Mouse (Mus musculus) heart, adult 11 months (tissue): ENCODE results near the gene Lrcol1.

Experiments
- DNase-seq: peaks from one replicate; pipeline ENCODE4 v3.0.0; 2022

Lrcol1 gene

GRCm38 (mm10) chr5:110386371-110387330 lies 42.1 kb downstream of the Lrcol1 start:
- peak; percentile 97 for DNase-seq

- DNase-seq = no peak
These were observed 42.8 kb downstream of the Lrcol1 start for GRCm38 (mm10) chr5:110387332-110387731.

- DNase-seq = no peak
These were observed 46.1 kb downstream of the Lrcol1 start for GRCm38 (mm10) chr5:110390631-110391030.

- no peak for DNase-seq
These were observed 48.2 kb downstream of the Lrcol1 start for GRCm38 (mm10) chr5:110392727-110393126.

GRCm38 (mm10) chr5:110395006-110395661 lies 50.6 kb downstream of the Lrcol1 start:
- peak; percentile 73 for DNase-seq

GRCm38 (mm10) chr5:110401101-110401500 lies 56.6 kb downstream of the Lrcol1 start:
- no peak for DNase-seq

- DNase-seq = no peak
These were observed 58.0 kb downstream of the Lrcol1 start for GRCm38 (mm10) chr5:110402557-110402956.

- DNase-seq = no peak
These were observed 59.4 kb downstream of the Lrcol1 start for GRCm38 (mm10) chr5:110403931-110404330.
